Mouse (Mus musculus): ENCODE measurements around the gene Ntn5.
"Not testable (repeated sequence)": the region's sequence is repeated elsewhere in the genome, so short reads cannot be mapped to it uniquely, and the experiment has no call there.

Gene Ntn5

GRCm38 (mm10) chr7:45654424-45655047 lies 29.3 kb upstream of the Ntn5 start:
- DNase-seq (ENCODE audit: low spot score in 2 of 2), result no peak

GRCm38 (mm10) chr7:45660746-45661478 lies 22.9 kb upstream of the Ntn5 start:
- no peak for DNase-seq (ENCODE audit: low spot score in 2 of 2)

- DNase-seq (ENCODE audit: low spot score in 2 of 2), result not testable (repeated sequence)
Measured at GRCm38 (mm10) chr7:45661702-45662101, 22.1 kb upstream of the Ntn5 start.

GRCm38 (mm10) chr7:45665303-45666138 lies 18.3 kb upstream of the Ntn5 start:
- DNase-seq (ENCODE audit: low spot score in 2 of 2), result no peak

GRCm38 (mm10) chr7:45666161-45666560 lies 17.7 kb upstream of the Ntn5 start, which contains the start of gene Fut2:
Gene Fut2, minus strand, starts transcription at chr7:45666394.
- DNase-seq (ENCODE audit: low spot score in 2 of 2), result no peak

- no peak for DNase-seq (ENCODE audit: low spot score in 2 of 2)
Measured at GRCm38 (mm10) chr7:45667761-45668160, 16.1 kb upstream of the Ntn5 start.

GRCm38 (mm10) chr7:45668921-45669320 lies 14.9 kb upstream of the Ntn5 start:
- DNase-seq (ENCODE audit: low spot score in 2 of 2), result no peak

- no peak for DNase-seq (ENCODE audit: low spot score in 2 of 2)
Measured at GRCm38 (mm10) chr7:45677627-45678295, 6.1 kb upstream of the Ntn5 start.

GRCm38 (mm10) chr7:45678513-45678912 lies 5.3 kb upstream of the Ntn5 start:
- DNase-seq (ENCODE audit: low spot score in 2 of 2), result no peak

GRCm38 (mm10) chr7:45679966-45680621 lies 3.7 kb upstream of the Ntn5 start:
- DNase-seq (ENCODE audit: low spot score in 2 of 2), result peak in 1 of 2 experiments; percentile 74

- DNase-seq (ENCODE audit: low spot score in 2 of 2), result no peak
Measured at GRCm38 (mm10) chr7:45681046-45681736, 2.6 kb upstream of the Ntn5 start.

- peak; percentile 79 to 89 for DNase-seq (ENCODE audit: low spot score in 2 of 2)
Measured at GRCm38 (mm10) chr7:45682144-45683126, 1.4 kb upstream of the Ntn5 start.

GRCm38 (mm10) chr7:45685811-45686210 lies 2.0 kb downstream of the Ntn5 start:
- no peak for DNase-seq (ENCODE audit: low spot score in 2 of 2)

GRCm38 (mm10) chr7:45686841-45687240 lies 3.0 kb downstream of the Ntn5 start:
- no peak for DNase-seq (ENCODE audit: low spot score in 2 of 2)

GRCm38 (mm10) chr7:45689099-45689498 lies 5.3 kb downstream of the Ntn5 start:
- no peak for DNase-seq (ENCODE audit: low spot score in 2 of 2)

- no peak for DNase-seq (ENCODE audit: low spot score in 2 of 2)
Measured at GRCm38 (mm10) chr7:45689800-45690199, 6.0 kb downstream of the Ntn5 start.

- DNase-seq (ENCODE audit: low spot score in 2 of 2), result no peak
Measured at GRCm38 (mm10) chr7:45692364-45692763, 8.5 kb downstream of the Ntn5 start.

GRCm38 (mm10) chr7:45693921-45694591 lies 10.2 kb downstream of the Ntn5 start, which contains the start of gene Sec1:
Gene Sec1, minus strand, starts transcription at chr7:45694402.
- DNase-seq (ENCODE audit: low spot score in 2 of 2), result no peak

GRCm38 (mm10) chr7:45695098-45695497 lies 11.3 kb downstream of the Ntn5 start:
- no peak for DNase-seq (ENCODE audit: low spot score in 2 of 2)

Measured in urinary bladder, postnatal 36 days (tissue).